Mouse (Mus musculus) thymus, adult 18-20 months (tissue): ENCODE measurements around the gene Atp6v0b.
A peak's percentile ranks its signal among the peaks of the same experiment; 100 is the strongest.

Source experiments
- DNase-seq, 2 experiments: peaks; one replicate each; pipeline ENCODE4 v3.0.0; 2022; ENCODE audit warnings: mixed read lengths in 2 of 2

The Atp6v0b gene

DNA sequence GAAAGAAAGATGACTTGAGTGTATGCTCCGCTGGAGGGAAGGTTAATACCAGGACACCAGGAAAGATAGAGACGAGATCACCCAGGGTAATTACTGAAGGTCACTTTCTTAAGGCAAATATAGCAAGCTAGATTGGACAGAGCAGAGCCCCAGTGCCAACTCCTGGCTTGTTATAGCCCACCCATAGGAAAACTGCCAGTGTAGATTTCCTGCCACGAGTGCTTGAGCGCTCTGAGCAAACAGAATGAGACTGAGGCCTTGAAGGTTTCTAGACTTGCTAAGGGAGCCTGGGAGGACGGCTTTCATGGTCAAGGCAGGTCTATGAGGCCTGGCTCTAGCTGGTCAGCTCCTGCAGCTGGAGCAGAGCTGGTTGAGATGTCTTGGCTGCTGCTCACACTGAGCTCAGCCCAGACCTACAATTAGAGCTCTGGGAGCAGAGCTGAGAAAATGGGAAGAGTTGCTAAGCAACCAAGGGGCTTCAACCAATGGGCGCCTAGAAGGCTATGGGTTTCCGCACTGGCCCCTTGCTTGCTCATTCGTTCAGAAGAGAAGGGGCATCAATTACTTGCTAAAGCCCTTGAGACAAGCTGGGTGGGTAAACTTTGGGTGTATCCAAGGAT, 21.8 kb upstream of the Atp6v0b start:
- DNase-seq, result no peak

DNA sequence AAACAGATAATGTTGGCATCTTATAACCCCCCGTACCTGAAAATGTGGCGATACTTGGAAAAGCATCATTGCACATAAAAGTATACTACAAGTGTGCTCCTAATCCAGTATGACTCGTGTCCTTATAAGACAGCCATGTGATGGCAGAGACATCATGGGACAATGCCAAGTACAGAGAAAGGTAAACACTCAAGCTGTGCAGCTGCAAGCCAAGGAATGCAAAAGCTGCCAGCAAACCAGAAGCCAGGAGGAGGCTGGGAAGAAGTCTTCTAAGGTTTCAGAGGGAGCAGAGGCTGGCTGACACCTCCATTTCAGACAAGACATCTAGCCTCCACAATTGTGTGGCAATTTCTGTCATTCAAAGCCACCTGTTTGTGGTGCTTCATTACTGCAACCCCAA, 19.1 kb upstream of the Atp6v0b start:
- no peak for DNase-seq

DNA sequence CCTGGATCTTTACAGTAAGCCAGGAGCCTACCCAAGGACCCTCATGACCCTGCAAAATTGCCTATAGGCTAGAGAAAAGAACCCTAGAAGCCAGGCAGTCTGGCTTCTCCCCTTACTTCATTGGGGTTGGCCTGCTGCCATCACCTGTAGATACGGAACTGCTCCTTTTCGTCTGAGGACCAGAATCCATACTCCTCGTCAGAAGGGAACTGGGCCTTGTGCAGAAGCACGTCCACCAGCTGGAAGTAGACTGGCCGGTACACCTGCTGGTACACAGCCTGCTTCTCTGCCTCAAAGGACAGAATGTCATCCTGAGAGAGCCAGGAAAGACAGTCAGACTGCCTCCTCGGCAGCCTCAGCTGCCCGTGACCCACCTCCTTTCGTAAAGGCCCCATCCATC, 17.6 kb upstream of the Atp6v0b start:
- DNase-seq, result no peak

DNA sequence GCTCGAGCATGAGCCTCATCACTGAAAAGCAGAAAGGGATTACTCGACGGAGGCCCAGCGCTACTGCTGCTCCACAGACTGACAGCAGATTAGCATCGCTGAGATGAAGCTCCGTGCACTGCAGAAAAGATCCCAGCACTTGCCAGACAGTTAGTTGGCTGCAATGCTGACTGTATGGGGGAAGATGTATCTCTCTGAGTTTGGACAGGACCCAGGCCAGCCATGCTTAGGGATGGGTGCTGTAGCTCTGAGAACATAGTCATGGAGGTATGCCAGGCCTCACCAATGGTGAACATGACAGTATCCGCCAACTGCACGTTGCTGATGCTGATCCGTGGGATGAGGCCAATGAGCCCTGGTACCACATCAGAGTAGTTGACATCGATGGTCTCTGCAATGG, 17.0 kb upstream of the Atp6v0b start:
- no peak for DNase-seq

DNA sequence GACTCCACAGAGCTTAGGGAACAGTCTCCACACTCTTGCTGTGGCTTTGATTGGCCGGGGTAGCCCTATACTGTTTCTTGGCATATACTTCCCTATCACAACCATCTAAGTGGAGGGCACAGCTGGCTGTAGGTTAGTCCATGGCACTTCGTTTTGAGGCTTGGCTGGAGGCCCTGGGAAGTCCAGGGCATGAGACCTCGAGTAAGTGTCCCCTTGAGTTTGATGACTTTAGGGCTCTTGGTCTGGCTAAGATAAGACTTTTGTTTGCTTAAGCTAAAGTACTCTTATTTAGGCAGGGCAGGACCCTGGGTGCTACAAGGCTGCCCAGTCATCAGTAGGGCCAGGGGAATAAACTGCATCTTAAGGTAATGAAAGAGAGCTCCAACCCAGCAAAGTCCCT, 11.0 kb upstream of the Atp6v0b start:
- DNase-seq, result no peak

DNA sequence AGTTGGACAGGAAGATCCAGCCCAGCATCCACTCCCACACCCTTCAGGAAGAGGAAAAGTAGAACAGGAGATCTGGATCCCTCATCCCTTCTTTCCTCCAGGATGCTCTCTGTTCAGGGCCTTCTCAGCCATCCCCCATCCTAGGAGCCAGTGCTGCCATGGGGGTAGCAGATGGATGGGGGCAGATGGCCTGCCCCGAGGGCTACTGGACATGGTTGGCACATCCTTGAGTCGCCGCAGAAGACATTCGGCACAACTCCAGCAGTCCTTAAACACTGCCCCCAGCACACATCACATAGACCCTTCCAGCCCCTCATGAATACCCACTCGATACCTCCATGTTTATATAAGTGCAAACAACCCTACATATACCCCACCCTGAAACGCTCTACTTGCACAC, 8.9 kb upstream of the Atp6v0b start:
- DNase-seq, result no peak

DNA sequence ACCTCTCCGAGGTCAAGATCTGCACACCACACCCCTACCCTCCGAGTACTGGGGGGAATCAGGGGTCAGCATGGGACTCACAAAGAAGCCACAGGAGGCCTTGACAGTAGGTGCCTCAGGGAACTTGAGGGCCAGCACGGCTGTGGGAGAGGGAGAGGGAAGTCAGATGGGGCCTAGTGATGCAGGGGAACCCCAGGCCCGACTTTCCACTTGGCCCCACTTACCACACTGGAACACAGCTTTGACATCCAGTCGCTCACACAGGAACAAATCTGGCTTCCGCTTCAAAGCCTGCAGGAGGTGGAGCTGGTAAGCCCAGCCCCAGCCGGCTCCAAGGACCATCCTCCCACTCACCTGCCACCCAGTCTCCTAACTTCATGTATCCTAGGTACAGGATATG, 8.2 kb upstream of the Atp6v0b start:
- no peak for DNase-seq

DNA sequence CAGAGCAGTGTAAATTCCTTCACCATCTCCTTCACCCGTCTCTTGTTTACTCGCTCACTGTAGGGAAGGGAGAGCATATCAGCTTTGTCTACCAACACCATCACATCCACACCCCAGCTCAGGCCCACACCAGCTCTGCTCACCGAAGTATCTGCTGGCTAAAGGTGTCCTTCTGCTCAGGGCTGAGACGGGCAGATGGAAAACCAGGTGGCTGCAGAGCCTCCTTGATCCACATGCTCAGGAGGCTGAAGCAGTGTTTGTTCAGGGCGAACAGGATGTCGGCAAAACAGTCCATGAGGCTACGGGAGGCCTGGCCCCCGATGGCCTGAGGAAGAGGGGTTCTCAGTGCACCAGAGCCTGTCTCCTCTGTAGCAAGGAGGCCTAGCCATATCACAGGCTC, 7.5 kb upstream of the Atp6v0b start:
- no peak for DNase-seq

DNA sequence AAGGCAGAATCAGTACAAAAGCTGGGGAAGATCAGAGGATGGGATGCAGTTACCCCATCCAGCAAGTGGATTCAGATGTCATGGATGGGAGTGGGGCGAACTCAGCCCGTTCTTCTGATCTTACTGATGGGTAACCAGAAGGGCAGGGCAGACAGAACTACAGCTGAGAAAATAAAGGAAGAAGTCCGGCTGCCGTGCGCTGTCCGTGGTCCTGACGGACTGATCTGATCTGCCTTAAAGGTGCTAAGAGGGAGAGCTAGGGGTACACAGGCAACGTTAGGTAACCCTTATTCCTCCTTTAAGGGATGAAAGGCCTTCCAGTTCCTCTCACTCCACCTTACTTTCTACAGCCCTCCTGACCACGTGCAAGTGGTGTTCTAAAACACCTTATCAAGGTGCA, 6.2 kb upstream of the Atp6v0b start:
- DNase-seq, result no peak

DNA sequence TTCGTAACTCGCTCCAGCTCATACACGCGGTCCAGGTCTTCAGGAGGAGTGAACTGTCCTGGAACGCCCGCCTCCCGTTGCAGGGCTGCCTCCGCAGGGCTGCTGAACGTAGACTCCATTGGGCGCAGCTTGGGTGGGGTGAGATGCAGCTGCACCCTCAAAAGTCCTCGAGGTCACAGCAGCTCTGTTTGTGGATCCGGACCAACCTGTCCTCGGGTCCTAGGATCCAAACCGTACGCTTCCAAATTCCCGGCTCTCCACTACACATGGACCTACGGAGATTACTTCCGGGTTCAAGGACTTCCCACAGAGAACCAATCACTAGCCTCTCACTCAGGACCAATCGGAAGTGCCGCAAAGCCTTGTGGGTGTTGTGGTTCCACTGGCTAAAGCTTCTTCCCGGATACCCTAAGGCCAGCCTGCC, 4.6 kb upstream of the Atp6v0b start, which contains the start of gene Dph2:
Dph2 (minus strand) TSS at position 295 of the 424 bp plus-strand sequence.
- DNase-seq, result peak; percentile 66 to 79

DNA sequence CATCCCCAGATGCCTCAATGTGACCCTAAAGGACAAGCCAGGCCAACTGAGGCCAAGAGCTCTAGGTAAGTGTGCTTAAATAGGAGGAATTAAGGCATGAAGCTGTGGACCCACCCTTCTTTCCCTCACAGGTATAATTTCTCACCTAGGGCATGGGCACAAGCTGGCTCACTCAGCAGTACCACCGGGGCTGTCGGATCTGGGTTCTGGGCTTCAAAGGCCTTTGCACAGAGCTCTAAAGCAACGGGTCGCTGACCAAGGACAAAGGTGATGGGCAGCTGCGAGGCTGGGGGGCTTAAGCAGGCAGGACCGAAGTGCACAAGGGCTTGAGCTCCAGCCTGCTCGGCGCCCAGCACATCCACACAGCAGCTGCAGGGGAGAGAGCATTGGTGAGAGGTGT, 3.6 kb upstream of the Atp6v0b start:
- DNase-seq, result no peak

DNA sequence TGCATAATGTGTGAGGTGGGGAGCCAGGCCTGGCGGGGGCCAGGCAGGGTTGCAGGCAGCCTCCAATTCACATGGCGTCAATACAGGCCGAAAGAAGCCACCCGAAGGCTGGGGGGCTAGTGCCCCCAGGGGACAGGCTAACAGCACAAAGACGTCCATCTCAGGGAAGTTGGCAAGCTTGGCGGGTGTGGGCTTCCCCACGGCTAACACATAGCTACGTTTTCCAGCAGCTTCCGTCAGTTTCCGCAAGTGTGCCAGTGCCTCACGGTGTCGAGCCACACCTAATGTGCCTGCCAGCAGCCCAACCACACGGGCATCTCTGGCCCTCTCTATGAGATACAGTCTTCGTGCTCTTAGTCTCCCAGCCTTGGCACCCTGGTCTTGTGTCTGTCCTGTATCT, 2.9 kb upstream of the Atp6v0b start:
- DNase-seq, result no peak

DNA sequence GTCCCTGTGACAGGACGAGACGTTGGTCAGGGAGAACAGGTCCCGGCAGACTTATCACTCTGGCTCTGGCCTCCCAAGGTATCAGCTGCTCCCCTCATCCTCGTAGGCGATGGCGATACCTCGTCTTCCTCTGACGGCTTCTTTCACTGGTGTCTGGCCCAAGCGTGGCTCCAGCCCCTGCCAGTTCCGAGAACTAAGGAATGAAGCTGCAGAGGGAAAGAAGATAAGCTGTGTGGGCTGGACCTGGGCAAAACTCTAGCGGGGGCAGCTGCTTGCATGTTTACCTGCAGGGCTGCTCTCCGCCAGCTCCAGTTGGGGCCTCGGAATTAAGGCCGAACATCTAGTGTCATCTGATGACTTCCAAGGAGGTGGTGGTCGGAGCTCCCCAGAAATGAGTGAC, 2.3 kb upstream of the Atp6v0b start:
- no peak for DNase-seq

DNA sequence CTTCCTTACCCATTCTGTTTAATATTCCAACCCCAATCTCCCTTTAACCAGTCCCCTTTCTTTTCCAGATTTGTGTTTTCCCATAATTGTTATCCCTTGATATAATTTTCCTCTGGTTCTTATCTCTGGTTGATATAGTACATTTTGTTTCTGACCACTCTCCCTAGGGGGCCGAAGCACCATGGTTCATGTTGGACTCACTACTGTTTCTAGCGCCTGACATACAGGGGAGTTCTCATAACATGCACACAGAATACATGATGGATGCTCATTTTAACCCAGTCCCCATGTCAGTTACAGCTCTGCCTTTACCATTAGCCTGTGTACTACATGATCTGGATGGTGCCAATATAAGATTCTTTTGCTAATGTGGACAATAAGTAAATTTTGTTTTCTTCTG, 787 bp upstream of the Atp6v0b start:
- no peak for DNase-seq

DNA sequence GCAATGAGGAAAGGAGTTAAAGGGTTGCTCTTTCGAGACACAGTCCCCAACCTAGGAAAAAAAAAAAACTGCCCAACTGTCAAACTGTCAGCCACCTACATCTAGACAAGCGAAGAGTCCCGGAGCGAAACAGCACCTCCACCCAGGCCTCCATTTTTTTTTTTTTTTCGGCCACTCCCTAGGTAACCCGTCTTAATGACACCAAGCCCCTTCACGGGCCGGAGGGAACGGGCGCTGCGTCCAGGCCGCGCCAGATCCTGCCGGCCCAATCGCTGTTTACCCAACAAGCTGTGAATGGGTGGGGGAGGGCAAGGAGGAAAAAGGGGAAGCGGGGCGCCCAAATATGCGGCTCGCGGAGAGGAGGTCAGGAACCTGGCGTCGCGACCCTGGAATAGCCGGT, 489 bp downstream of the Atp6v0b start:
- no peak for DNase-seq

DNA sequence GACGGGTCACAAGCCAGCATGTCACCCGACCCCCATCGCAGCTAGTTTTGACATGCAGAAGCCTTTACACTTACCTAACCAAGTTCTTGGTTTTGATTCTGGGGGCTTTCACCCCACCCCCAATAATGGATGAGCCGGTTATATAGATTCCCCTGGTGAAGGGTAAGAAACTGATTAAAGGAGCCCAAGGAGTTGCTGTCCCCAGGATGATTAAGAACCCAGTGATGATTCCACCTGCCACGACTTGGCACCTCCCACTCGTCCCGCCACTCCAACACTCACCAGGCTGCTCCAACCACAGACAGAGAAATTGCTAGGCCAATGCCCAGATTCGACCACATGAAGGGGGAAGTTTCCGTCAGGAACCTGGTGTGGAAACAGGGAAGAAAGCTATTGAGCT, 1.1 kb downstream of the Atp6v0b start:
- no peak for DNase-seq

DNA sequence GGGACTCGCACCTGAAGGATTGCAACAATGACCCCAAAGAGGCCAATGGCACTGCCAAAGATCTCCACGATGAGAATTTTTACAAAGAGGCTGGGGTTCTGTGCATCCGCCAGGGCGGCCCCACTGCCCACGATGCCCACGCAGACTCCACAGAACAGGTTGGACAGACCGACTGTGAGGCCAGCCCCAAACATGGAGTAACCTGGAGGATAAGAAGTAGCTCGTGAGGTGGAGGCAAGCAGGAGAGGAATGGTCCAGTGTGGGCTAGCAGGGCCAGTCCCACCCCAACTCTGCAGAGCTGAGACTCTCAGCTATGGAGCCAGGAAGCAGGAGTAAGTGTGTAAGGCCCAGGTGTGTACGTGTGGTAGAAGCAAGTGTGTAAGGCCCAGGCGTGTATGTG, 2.0 kb downstream of the Atp6v0b start:
- no peak for DNase-seq

DNA sequence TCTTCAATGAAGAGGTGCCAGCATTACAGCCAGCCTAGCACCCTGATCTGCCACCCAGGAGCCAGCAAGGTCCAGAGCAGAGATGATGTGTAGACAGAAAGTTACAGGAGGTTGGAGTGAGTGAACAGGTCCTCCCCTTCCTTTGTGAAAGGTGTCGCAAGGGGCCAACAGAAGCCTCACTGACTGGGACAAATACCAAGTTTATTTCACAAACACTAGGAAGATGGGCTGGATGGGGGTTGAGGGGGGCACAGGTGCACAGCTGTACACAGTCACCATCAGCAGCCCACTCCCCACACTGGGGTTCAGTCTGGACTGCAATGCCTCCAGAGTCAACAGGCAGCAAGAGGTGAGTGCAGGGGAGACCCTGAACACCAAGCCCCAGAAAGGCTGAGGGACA, 3.0 kb downstream of the Atp6v0b start:
- no peak for DNase-seq

DNA sequence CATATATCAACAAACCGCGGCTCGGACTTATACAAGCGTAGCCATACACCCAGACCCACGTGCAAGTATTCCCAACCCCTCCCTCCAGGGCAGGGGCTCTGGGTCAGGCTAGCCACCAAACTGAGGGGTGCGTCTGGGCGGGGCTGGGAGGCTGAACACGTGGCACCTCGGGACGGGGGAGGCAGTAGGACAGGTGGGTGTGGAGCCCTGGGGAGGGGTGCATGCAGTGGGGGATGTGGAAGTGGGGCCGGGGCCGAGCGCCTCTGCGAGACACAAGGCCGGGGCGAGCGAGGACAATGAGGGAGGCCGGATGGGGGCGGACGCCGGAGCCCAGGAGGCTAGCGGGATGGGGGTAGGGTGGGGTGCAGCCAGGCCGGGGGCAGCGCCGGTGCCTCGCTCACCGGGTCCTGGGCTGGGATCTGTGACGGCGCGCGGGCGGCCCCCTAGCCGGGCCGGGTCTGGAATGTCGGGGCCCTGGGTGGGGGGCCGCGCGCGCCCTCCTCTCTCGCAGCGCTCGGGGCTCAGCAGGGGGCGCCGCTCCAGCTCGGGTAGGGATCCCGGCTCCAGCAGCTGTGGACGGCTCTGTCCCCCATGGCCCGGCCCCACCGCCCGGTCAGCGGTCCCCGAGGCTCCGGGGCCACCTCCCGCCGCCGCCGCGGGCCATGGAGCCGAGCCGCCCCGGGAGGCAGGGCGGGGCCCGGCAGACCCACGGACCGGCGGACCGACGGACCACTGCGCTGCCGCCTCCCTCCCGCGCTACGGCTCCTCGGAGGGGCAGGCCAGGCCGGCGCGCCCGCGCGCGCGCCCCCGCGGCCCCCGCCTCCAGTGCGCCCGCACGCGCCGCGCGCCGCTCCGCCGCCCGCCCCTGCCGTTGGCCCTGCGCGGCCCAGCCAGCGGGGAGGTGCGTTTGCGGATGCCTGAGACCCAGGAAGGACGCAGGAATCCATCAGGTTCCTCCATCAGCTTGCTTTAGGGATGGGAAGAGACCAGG, 4.1 kb downstream of the Atp6v0b start, which contains the start of gene B4galt2:
B4galt2 (minus strand) TSS at position 787 of the 991 bp plus-strand sequence.
- no peak for DNase-seq

DNA sequence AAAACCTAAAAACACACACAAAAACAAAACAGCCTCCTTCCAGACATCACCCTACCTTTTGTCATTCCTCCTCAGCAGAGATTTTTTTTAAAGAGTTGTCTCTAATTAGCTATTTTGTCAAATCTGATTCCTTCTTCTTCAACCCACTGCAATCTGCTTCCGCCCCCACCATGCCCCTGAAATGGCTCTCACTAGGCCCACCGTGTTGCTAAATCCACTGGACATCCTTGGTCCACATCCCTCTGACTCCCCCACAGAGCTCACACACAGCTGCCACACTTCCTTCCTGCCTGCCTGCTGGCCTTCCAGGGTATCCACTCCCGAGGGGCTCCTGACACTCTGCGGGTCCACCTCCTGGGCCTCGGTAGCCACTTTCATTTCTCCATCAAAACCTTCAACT, 8.4 kb downstream of the Atp6v0b start:
- no peak for DNase-seq

DNA sequence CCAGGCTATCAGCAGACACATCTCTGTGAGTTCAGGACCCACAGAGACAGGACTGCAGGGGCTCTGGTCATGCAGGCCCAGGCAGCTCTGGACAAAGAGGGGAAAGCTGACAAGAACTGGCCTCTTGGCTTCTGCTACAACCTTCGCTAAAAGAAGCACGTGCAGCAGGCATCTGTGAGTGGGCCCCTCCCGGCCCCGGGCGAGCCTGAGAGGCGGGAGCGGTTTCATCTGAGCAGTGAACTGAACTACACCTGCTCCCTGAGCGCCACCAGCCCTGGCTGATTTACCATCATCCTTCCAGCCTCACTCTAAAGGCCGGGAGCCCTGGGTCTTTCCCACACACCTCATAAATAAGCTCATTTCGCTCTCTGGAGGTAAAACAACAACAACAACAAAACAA, 8.8 kb downstream of the Atp6v0b start:
- peak; percentile 53 to 54 for DNase-seq

DNA sequence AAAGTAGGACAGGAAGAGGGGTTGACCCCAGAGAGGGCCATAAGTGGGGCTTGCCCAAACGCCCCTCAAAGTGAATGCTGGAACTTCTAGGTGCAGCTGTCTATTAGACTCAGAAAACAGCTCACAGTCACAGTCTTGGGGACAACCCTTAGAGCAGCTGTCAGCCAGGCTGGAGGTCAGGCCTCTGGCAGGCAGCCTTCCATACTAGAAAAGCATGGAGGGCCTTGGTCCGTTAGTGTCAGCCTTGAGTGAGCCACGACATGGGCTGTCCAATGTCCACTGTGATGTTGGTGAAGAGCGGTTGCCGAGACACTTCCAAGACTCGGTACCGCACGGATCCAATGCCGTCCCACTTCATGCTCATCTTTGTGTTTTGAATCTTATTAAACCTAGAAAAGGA, 13.5 kb downstream of the Atp6v0b start:
- DNase-seq, result no peak

DNA sequence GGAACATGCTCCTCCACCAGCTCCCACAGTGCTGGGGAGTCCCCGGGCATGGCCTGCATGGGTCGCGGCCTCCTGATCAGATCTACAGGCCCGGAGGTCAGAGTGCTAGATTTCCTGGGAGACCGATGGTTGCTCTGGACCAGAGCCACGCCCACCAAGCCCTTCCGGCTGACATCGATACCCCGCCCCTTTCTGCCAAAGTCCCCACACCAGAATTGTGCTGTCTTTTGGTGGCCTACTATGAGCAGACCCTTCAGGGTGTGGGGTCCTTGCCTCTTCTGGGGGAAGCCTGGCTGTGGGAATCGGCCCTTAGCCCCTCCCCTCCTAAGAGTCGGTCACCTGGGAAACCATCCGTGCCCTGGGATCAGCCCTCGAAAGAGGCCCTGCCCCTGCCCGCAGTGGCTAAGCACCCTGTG, 14.7 kb downstream of the Atp6v0b start, which contains the start of gene Ccdc24:
Ccdc24 (minus strand) TSS at position 87 of the 416 bp plus-strand sequence.
- DNase-seq, result no peak

DNA sequence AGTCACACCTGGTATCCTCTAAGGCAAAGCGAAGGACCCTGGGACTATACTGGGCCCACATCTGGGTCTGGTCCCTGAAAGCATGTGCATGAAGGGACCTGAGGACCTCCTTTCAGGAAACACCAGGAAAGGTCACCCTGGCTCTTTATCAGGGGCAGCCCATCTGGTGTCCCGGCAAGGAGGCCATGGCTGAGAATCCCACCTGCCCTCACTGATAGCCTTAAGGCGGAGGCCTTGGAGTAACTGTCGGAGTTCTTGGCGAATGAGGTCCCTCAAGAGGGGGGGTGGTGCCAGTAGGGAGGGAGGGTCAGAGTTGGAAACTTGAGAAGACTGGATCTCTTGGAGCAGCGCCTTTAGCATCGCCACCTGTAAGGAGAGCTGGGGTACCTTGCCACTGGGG, 15.3 kb downstream of the Atp6v0b start:
- no peak for DNase-seq
